Mouse (Mus musculus) embryo, embryonic 10.5 days (tissue): ENCODE data around the gene C330007P06Rik.

ENCODE experiments used
- DNase-seq: peaks from one replicate; pipeline ENCODE4 v3.0.0-alpha.2; 2015; ENCODE audit warnings: low spot score

The C330007P06Rik gene

DNA sequence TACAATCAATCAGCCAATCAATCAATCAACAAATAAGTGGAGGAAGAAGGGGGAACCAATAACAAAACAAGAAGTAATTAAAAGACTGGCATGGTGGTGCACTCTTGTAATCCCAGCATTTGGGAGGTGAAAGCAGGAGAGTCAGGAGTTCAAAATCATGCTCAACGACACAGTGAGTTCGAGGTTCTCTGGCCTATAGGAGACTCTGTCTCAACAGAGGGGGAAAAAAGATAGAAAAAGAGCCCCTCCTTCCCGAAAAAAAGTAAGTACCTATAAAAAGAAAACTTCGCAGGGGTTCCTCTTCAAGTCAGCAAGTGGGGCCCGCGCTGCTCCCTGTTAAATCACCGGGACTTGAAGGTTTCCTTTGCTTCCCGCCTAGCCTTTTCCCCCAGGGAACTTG, at the start of gene C330007P06Rik, which contains the start of gene Ube2a:
C330007P06Rik (minus strand) TSS at position 347 of the 400 bp plus-strand sequence.
Ube2a (plus strand) TSS at position 136 of the 400 bp plus-strand sequence.
- DNase-seq: no peak

DNA sequence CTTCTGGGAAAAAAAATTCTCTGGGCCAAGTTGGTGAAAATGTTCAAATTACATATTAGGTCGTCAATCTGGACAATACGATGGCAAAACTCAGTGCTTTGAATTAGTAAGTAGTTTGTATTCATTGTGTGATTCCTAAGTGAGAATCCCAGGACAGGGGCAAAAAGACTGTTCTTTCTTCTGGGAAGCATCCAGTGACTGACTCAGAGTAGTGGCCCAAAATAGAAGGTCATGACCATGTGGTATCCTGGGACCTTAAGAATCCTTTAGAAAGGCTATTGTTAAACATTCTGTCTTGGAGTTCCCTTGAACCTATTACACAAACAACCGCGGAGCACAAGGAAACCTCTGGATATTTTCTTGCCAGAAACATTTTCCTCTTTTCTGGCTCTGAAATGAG, 47.4 kb upstream of the C330007P06Rik start:
- DNase-seq: no peak

GRCm38 (mm10) chrX:36917749-36918148, 43.8 kb upstream of the C330007P06Rik start:
- no peak for DNase-seq

DNA sequence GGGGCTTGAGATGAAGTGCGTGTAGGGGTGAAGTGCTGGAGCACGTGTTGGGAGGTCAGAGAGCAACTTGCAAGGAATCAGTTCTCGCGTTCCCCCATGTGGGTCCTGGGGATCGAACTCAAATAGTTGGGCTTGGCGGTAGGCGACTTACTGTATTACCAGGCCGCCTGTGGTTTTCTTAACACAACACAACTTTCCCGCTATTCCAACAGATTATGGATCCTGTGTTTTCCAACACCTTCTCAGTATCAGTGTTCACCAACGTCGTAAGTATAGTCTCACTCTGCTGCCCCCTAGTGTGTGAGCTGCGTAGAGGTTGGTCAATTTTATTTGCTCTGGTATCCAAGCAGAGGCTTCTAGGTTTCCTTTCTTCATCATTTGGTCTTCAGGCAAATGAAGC, 37.4 kb upstream of the C330007P06Rik start:
- peak; percentile 70 for DNase-seq

GRCm38 (mm10) chrX:36906539-36906938, 32.6 kb upstream of the C330007P06Rik start:
- DNase-seq: peak; percentile 10

- peak; percentile 95 for DNase-seq
Measured at GRCm38 (mm10) chrX:36903115-36903768, 29.3 kb upstream of the C330007P06Rik start.

DNA sequence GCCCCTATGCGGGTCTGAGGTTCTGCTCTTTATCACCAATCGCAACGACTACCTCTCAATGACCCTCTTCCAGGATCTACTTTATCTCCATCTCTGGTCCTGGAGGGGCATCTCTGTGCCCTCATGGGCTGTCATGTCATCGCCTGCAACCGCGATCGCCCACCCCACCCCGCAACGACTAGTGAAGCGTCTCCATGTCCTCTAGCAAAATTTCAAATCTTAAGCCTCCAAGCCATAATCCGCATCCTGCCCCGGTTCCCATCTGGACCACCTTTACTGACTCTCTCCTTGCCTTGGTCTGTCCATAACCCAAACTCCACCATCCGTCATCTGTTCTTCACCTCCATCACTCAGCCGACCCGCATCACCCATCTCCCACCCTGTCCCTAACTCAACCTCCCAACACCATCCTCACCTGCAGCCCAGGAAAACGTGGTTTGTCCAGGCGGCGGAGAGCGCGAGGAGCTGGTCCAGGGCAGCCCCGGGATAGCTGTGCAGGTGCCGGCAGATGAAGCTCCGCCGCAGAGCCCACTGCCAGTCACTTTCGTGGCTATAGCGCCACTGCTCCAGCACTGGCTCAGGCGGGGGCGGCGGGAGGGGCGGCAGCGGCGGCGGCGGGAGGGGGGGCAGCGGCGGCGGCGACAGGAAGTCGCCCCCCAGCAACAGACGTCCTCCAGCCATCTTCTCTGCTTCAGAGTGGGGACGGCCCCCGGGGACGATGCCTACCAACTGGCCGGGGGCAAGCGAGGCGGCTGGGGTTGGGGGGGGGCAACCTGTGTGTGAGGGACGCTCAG, 28.6 kb upstream of the C330007P06Rik start, which contains the start of gene Nkrf:
Nkrf (minus strand) TSS at position 579 of the 794 bp plus-strand sequence.
- peak; percentile 19 for DNase-seq

GRCm38 (mm10) chrX:36901655-36902054, 27.7 kb upstream of the C330007P06Rik start:
- DNase-seq: no peak

DNA sequence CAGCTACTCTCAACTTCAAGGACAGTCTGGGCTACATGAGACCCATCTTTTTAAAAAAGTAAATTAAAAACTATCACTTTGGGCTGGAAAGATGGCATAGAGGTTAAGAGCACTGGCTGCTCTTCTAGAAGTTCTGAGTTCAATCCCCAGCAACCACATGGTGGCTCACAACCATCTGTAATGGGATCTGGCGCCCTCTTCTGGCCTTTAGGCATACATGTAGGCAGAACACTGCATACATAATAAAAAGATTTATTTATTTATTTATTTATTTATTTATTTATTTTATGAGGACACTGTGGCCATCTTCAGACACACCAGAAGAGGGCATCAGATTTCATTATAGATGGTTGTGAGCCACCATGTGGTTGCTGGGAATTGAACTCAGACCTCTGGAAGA, 25.0 kb upstream of the C330007P06Rik start:
- peak; percentile 31 for DNase-seq

DNA sequence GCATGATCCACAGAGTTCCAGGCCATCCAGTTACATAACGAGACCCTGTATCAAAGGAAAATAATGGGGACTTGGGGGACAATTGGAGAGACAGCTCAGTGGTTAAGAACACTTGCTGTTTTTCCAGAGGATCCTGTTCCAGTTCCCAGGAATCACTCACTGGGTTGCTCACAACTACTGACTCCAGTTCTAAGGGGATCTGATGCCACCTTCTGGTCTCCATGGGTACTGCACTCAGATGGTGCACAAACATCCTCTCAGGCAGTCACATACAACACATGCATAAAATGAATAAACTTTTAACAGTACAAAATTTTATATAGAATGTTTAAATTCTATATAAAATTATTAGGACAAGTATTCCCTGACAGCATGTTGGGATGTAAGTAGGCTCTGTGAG, 10.8 kb upstream of the C330007P06Rik start:
- peak; percentile 10 for DNase-seq

DNA sequence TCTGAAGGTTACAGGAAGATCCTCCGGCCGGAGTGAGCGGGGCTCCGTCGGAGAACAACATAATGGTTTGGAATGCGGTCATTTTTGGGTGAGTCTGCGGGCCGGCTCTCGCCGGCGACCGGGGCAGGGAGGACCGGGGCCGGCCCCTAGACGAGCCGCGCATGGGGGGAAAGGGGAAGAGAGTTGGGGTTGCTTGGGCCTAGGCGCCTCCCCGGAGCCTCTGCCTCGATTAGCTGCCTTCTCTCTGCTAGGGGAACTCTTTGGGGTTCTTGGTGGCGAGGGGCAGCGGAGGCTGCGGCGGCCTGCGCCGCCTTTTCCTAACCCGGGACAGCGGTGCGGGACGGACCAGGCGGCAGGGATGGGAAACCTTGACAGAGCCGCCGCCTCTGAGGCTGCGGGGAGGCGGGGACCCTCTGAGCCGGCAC, 805 bp upstream of the C330007P06Rik start:
- DNase-seq: peak; percentile 24

GRCm38 (mm10) chrX:36874178-36874696, 326 bp upstream of the C330007P06Rik start:
- peak; percentile 86 for DNase-seq

DNA sequence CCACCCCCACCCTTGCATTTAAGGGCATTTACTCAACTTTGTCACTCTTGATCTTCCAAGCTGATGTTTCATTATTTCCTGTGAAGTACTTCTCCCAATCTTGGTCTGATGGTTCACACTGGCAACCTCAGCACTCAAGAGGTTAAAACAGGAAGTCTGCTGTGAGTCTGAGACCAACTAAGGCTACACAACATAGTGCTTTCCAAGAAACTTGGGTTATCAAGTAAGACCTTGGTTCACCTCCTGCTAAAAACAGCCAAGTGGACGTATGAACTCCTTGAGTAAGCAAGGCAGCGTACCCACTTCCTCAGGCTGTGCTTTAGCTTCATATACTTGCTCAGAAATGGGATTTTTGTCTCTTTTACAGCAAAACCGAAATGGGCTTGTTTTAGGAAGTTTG, 3.5 kb downstream of the C330007P06Rik start:
- DNase-seq: no peak

DNA sequence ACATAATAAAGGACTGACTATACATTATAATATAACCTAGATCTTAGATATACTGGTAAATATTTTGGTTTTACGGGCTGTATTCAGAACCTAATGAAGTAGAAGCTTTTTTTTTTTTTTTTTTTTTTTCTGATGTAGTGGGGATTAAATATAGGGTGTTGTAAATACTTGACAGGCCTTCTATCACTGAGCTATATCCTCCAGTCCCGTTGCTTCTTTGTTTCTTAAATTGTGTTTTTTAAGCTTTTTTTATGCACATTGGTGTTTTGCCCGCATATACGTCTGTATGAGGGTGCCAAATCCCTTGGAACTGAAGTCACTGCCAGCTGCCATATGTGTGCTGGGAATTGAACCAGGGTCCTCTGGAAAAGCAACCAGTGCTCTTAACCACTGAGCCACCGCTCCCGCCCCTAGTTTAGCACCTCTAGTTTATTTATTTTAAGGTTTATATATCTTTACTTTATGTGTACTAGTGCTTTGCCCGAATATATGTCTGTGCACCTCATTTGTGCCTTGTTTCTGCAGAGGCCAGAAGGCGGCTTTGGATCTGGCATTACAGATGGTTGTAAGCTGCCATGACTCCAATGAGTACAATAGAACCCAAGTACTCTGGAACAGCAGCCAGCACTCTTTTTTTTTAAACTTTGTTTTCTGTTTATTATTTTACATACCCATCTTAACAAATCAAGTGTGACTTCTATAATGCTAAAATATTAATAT, 9.1 kb downstream of the C330007P06Rik start:
- DNase-seq: no peak

DNA sequence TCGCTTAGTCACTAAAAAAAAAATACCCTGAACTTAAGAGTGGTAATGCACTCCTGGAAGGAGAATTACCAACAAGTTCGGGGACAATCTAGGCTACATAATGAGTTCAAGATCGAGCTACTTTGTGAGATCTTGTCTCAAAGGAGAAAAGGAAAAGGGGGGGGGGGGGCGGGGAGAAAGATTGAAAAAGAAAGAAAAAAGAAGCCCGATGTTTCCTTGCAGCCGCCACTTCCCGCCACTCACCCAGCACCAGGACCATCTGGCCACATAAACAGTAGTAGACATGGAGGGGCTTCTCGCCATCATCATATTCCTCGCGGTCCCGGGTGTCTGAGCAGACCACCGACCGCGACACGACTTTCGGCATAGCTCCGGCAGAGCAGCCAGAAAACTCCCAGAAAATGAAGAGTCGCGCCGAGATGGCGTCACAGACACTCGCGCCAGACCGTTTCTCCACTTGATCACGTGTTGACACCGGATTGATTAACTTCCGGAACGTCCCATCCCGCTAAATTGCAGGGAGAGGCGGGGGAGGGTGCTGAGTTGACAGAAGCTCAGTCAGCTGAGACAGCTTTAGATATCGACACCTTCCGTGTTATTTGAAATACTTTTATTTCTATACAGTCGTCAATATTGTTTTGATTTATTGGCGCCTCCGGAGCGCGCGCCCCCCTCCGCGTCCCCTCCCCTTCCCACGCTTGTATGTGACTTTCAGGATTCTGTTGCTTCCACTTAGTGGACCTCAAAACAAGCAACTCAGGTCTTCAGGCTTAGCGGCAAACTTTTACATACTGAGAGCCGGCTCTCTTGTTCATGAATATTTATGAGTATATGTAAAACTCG, 9.9 kb downstream of the C330007P06Rik start:
- peak; percentile 86 for DNase-seq

DNA sequence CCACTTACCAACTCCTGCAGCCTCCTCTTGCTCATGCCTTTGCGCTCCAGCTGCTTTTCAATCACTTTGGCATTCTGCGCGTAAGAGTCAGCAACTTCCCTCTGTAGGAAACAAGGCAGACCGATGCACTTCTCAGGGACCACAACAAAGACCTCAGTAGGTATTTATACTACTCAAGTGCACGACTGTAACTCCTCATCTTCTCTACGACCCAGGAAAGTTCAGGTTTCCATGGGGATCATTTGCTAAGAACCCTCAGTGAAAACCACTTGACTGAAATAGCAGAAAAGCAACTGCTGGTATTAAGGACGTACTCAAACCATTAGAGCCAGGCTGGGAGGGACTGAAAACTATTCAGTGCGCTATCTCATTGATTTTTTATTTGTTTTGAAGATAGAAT, 21.3 kb downstream of the C330007P06Rik start:
- no peak for DNase-seq

- DNase-seq: no peak
Measured at GRCm38 (mm10) chrX:36847152-36847551, 26.8 kb downstream of the C330007P06Rik start.

- DNase-seq: no peak
Measured at GRCm38 (mm10) chrX:36843346-36843990, 30.4 kb downstream of the C330007P06Rik start.

GRCm38 (mm10) chrX:36841698-36842097, 32.2 kb downstream of the C330007P06Rik start:
- no peak for DNase-seq

DNA sequence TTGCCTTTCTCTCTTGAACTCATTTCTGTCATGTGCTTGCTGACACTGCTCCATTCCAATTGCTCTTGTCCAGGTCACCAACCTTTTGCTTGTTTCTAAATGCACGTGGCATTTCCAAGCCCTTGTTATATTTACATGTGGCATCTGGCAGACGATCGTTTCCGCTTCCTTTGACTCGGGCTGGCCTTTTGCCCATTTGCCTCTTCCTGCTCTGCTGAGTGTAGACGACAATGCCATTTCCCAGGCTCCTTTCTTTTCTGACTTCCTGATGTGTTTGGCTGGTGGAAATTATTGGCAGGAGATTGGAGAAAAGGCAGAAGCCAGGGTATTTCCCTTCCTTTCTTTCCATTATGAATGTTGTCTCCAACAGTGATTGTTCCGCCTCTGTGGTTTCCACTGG, 34.5 kb downstream of the C330007P06Rik start:
- no peak for DNase-seq
